Mouse (Mus musculus) heart, postnatal 0 days (tissue): ENCODE measurements around the gene 2010003K11Rik. TPM values are rescaled to one million over a fixed set of nuclear protein-coding genes. Genes with fewer than 3 reads are reported as not detected.

Experiments used
- ATAC-seq: fragments of 200-750 bp; cut with Nextera tagmentation; 2 replicates; pipeline ENCODE4 v1.8.0; 2017; ENCODE audit warnings: low read depth, moderate number of reproducible peaks, moderate library complexity; ENCODE audit not compliant: insufficient read depth
- DNase-seq: peaks from one replicate; pipeline ENCODE4 v3.0.0-alpha.2; 2016; ENCODE audit warnings: low spot score
- H3K27ac ChIP-seq: fragments of 300-500 bp; sonication (generic); 2 replicates; pipeline ENCODE4 v1.5.1; 2014; ENCODE audit warnings: low read depth, mild to moderate bottlenecking
- H3K27me3 ChIP-seq: fragments of 300-500 bp; sonication (generic); 2 replicates; pipeline ENCODE4 v1.6.1; 2014; ENCODE audit warnings: low read length, mixed read lengths; ENCODE audit not compliant: control insufficient read depth, insufficient read depth
- H3K36me3 ChIP-seq: fragments of 300-500 bp; sonication (generic); replicated peaks from 2 replicates; pipeline ENCODE4 v1.6.1; 2014; ENCODE audit warnings: low read length, mixed read lengths; ENCODE audit not compliant: control insufficient read depth, insufficient read depth
- H3K4me1 ChIP-seq: fragments of 300-500 bp; sonication (generic); 2 replicates; pipeline ENCODE4 v1.6.1; 2014; ENCODE audit warnings: antibody characterized with exemption; ENCODE audit not compliant: control insufficient read depth, insufficient read depth
- H3K4me2 ChIP-seq: fragments of 300-500 bp; sonication (generic); 2 replicates; pipeline ENCODE4 v1.6.1; 2014; ENCODE audit warnings: low read depth, mild to moderate bottlenecking, low read length, moderate library complexity
- H3K4me3 ChIP-seq: fragments of 300-500 bp; sonication (generic); 2 replicates; pipeline ENCODE4 v1.5.1; 2014; ENCODE audit warnings: low read depth, low read length
- H3K9ac ChIP-seq: fragments of 300-500 bp; sonication (generic); replicated peaks from 2 replicates; pipeline ENCODE4 v1.6.1; 2014; ENCODE audit warnings: low read depth, low read length, mixed read lengths
- H3K9me3 ChIP-seq: fragments of 300-500 bp; sonication (generic); replicated peaks from 2 replicates; pipeline ENCODE4 v1.6.1; 2016; ENCODE audit warnings: low read length; ENCODE audit not compliant: control insufficient read depth
- CTCF ChIP-seq: IDR thresholded peaks from 2 replicates; pipeline ENCODE4 v1.5.1; 2016; ENCODE audit warnings: antibody characterized with exemption, control low read depth, low read depth
- EP300 ChIP-seq: IDR thresholded peaks from 2 replicates; pipeline ENCODE4 v1.6.1; 2016; ENCODE audit warnings: antibody characterized with exemption, low read depth
- WGBS: fragments of 180-500 bp; shearing (Covaris S2); extraction: QIAGEN DNeasy Blood & Tissue Kit; methylation state at CpG from one replicate; pipeline ENCODE4 v1.1.7; 2014; 5-methylcytosine and 5-hydroxymethylcytosine counted together
- polyA plus RNA-seq: library from polyadenylated mRNA; unstranded; fragments of >200 nt; fragmentation: Nextera tagmentation; extraction: Ambion mirVana; gene quantifications from 2 replicates; pipeline ENCODE4 v1.2.1, GENCODE M21; 2015
- total RNA-seq: library from RNA; depleted of rRNA; stranded (reverse); fragments of >200 nt; gene quantifications from 2 replicates; pipeline ENCODE4 v1.2.3, GENCODE M21; 2014; ENCODE audit warnings: low replicate concordance

The 2010003K11Rik gene
- total and polyA plus RNA-seq, 2 experiments from 2014 or later: not detected

- H3K9me3 ChIP-seq: no peaks in the 10 kb centered on the region
- TF ChIP-seq CTCF (no peak), EP300 (no peak)
- WGBS: 7% methylated on average over 21 of the region's 21 CpGs
- peaks cover 32% of the 10 kb centered on the region for H3K27me3 ChIP-seq
- H3K4me1 ChIP-seq: peaks cover 10% of the 10 kb centered on the region
- peak within 1 kb of the TSS; percentile 96 for H3K4me2 ChIP-seq
- no peaks in the 10 kb centered on the region for H3K36me3 ChIP-seq
- H3K9ac ChIP-seq: peak within 1 kb of the TSS; percentile 8; the same call in 1 of the 2 replicates
- no peak for DNase-seq
- no peak within 1 kb of the TSS for H3K27ac ChIP-seq
- H3K4me3 ChIP-seq: peak within 1 kb of the TSS; percentile 50
- ATAC-seq: peak; percentile 34; the same call in 1 of the 2 replicates
Observed at GRCm38 (mm10) chr19:4477345-4478189, 20.8 kb downstream of the 2010003K11Rik start, which contains the start of gene Syt12. Syt12 (minus strand) TSS chr19:4477447.

- H3K4me2 ChIP-seq: peak overlapping the region; percentile 96
- TF ChIP-seq CTCF (no peak), EP300 (no peak)
- H3K4me3 ChIP-seq: peak overlapping the region; percentile 50
- DNase-seq: no peak
- H3K9me3 ChIP-seq: no peaks in the 10 kb centered on the region
- peak overlapping the region; percentile 8; the same call in 1 of the 2 replicates for H3K9ac ChIP-seq
- 1% methylated on average over 59 of the region's 70 CpGs for WGBS
- H3K27me3 ChIP-seq: peaks cover 32% of the 10 kb centered on the region
- H3K27ac ChIP-seq: no peak overlapping the region
- H3K36me3 ChIP-seq: no peaks in the 10 kb centered on the region
- peaks cover 10% of the 10 kb centered on the region for H3K4me1 ChIP-seq
- ATAC-seq: peak; percentile 49
Observed at GRCm38 (mm10) chr19:4476601-4477257, 21.7 kb downstream of the 2010003K11Rik start.

- H3K36me3 ChIP-seq: no peaks in the 10 kb centered on the region
- H3K4me3 ChIP-seq: no peak overlapping the region
- H3K9ac ChIP-seq: no peak overlapping the region
- H3K27me3 ChIP-seq: peaks cover 32% of the 10 kb centered on the region
- DNase-seq: no peak
- WGBS: 72% methylated on average over 11 of the region's 11 CpGs
- H3K9me3 ChIP-seq: no peaks in the 10 kb centered on the region
- H3K4me1 ChIP-seq: peaks cover 10% of the 10 kb centered on the region
- TF ChIP-seq CTCF (no peak), EP300 (no peak)
- H3K4me2 ChIP-seq: no peak overlapping the region
- no peak for ATAC-seq
- no peak overlapping the region for H3K27ac ChIP-seq
Observed at GRCm38 (mm10) chr19:4475224-4475925, 23.0 kb downstream of the 2010003K11Rik start.

GRCm38 (mm10) chr19:4474739-4475138, 23.6 kb downstream of the 2010003K11Rik start:
- ATAC-seq: no peak
- H3K4me3 ChIP-seq: no peak overlapping the region
- no peak for TF ChIP-seq CTCF
- no peak for TF ChIP-seq EP300

GRCm38 (mm10) chr19:4473549-4473948, 24.8 kb downstream of the 2010003K11Rik start:
- Histone ChIP-seq H3K4me2 (no peak overlapping the region), H3K9ac (no peak overlapping the region), H3K27me3 (peaks cover 32% of the 10 kb centered on the region), H3K9me3 (no peaks in the 10 kb centered on the region), H3K27ac (no peak overlapping the region), H3K4me1 (peaks cover 10% of the 10 kb centered on the region), H3K36me3 (no peaks in the 10 kb centered on the region), H3K4me3 (no peak overlapping the region)
- WGBS: 75% methylated on average over 5 of the region's 5 CpGs
- no peak for ATAC-seq
- no peak for DNase-seq
- TF ChIP-seq CTCF (no peak), EP300 (no peak)

More at GRCm38 (mm10) chr19:4474739-4475138, 23.6 kb downstream of the 2010003K11Rik start:
- no peak for DNase-seq
- H3K27ac ChIP-seq: no peak overlapping the region
- no peak overlapping the region for H3K9ac ChIP-seq
- no peaks in the 10 kb centered on the region for H3K36me3 ChIP-seq
- H3K4me2 ChIP-seq: no peak overlapping the region
- H3K9me3 ChIP-seq: no peaks in the 10 kb centered on the region
- peaks cover 32% of the 10 kb centered on the region for H3K27me3 ChIP-seq
- WGBS: 53% methylated on average over 3 of the region's 3 CpGs
- peaks cover 10% of the 10 kb centered on the region for H3K4me1 ChIP-seq
